Mouse (Mus musculus): Measurements from ENCODE around the gene Paqr6.

DNA sequence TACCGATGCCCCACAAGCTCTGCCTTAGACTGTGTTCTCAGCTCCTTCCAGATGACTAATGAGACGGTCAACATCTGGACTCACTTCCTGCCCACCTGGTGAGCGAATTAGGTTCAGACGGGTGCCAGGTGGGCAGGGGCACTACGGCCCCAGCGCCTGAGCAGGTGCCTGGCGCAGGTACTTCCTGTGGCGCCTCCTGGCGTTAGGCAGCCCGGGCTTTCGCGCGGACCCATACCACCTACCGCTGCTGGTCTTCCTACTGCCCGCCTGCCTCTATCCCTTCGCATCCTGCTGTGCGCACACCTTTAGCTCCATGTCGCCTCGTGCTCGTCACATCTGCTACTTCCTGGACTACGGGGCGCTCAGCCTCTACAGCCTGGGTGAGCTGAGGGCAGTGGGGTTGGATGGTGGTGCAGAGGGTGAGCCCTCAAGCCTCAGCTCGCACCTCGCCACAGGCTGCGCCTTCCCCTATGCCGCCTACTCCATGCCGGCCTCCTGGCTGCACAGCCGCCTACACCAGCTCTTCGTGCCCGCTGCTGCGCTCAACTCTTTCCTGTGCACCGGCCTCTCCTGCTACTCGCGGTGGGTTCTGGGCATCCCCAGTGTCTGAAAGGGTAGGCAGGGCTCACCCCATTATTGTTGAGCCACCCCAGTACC lies 1.4 kb downstream of the Paqr6 start:
- TF ChIP-seq POLR2A (IDR thresholded peaks at IDR 0.05; ENCODE audit: low read depth, low read length) (no peak), CTCF (IDR thresholded peaks at IDR 0.05; ENCODE audit: extremely low read depth, insufficient read depth, insufficient read length, insufficient replicate concordance) (no peak)
